Mouse (Mus musculus) embryonic fibroblast, embryonic 13.5 days (primary cell): ENCODE data around the gene Zfp871. TPM values are rescaled to one million over a fixed set of nuclear protein-coding genes. Genes with fewer than 3 reads are reported as not detected.

Experiments used
- H3K27ac ChIP-seq: 2 replicates; pipeline ENCODE4 v1.5.1; 2012; ENCODE audit warnings: low read length, control low read depth, inconsistent platforms; ENCODE audit not compliant: insufficient read depth
- H3K4me1 ChIP-seq: 2 replicates; pipeline ENCODE4 v1.6.1; 2011; ENCODE audit warnings: low read length; ENCODE audit not compliant: control insufficient read depth, insufficient read depth
- H3K4me3 ChIP-seq: 2 replicates; pipeline ENCODE4 v1.5.1; 2011; ENCODE audit warnings: mild to moderate bottlenecking, control low read depth, low read length; ENCODE audit not compliant: insufficient read depth
- CTCF ChIP-seq: IDR thresholded peaks from 2 replicates; pipeline ENCODE4 v1.5.1; 2011; ENCODE audit warnings: mild to moderate bottlenecking, control low read depth, low read length, moderate library complexity, borderline replicate concordance; ENCODE audit not compliant: insufficient read depth
- POLR2A ChIP-seq: IDR thresholded peaks from 2 replicates; pipeline ENCODE4 v1.6.1; 2011; ENCODE audit warnings: low read depth, mild to moderate bottlenecking, control low read depth, low read length, moderate library complexity
- polyA plus RNA-seq: library from polyadenylated mRNA; stranded (reverse); fragments of >200 nt; gene quantifications from 2 replicates; pipeline ENCODE4 v1.2.4, GENCODE M21; 2011; ENCODE audit warnings: low read depth; ENCODE audit not compliant: missing spikeins, insufficient read length

Zfp871 gene
- polyA plus RNA-seq, 1 experiment = 48.5 TPM

DNA sequence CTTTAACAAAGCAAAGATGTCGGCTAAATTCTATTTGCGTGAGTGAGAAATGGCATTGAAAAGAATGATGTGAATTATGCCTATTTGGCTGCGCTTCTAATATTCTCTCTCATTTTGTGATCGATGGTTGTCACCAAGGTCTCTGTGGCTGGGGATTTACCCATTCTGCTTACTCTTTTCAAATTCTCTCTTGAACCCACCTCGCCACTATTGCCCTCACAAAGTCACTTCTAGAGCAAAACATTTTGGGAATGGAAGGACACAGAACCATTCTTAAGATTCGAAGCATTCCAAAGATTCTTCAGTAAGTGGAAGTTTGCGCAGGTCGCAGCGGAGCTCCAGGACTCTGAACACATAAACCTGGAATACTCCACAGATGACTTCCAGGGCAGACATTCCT is 489 bp upstream of the Zfp871 start:
- Histone ChIP-seq H3K4me3 (peak overlapping the region; percentile 49), H3K27ac (no peak overlapping the region), H3K4me1 (peaks cover 3% of the 10 kb centered on the region; the same call in 1 of the 2 replicates)
- TF ChIP-seq POLR2A (no peak), CTCF (no peak)

DNA sequence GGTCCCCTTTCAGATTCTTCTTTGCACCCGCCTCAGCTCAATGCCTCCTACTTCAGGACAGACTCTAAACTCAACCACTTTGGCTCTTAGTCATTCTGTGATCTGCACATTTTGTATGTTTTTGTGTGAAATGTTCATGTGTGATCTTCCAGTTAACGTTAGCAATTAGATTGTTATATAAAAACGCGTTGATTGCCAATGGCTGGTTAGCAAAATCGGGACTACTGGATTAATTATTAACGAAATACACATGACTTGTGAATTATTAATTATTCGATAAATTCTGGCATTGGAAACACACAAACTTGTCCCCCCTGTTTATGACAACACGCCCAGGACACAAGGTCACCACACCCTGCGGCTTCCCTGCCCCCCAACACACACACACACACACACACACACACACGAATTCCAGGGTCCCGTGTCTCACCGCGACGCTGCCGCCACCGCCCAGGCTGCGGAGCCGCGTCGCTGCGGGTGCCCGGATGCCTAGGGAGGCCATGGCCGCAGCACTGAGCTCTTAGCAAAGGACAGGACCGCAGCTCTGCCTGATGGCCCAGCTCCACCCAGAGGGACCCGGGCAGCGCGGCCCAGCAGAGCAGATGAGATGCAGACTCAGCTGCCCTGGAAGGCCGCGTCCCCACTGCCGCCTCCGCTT is 522 bp downstream of the Zfp871 start:
- Histone ChIP-seq H3K4me3 (peak overlapping the region; percentile 83), H3K27ac (peak overlapping the region; percentile 86), H3K4me1 (peaks cover 3% of the 10 kb centered on the region; the same call in 1 of the 2 replicates)
- TF ChIP-seq POLR2A (no peak), CTCF (no peak)

DNA sequence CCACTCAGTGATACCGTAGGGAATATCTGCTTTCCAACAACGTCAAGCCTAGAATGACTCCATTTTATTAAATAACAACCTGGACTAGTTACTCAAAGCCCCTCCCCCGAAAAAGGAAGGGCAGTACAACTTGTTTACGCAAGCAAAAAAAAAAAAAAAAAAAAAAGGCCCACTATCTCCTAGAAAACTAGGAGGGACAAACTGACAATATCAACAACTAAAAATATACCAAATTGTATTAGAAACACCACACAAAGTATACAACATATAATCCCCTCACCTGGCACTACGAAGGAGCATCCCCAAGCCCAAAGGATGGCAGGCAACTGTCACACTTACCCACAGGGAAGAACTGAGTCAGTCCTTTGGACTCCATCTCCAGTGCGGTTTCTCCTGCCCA is 1.1 kb downstream of the Zfp871 start:
- Histone ChIP-seq H3K4me3 (peak overlapping the region; percentile 83), H3K4me1 (peaks cover 3% of the 10 kb centered on the region; the same call in 1 of the 2 replicates), H3K27ac (no peak overlapping the region)
- no peak for TF ChIP-seq POLR2A
- no peak for TF ChIP-seq CTCF

DNA sequence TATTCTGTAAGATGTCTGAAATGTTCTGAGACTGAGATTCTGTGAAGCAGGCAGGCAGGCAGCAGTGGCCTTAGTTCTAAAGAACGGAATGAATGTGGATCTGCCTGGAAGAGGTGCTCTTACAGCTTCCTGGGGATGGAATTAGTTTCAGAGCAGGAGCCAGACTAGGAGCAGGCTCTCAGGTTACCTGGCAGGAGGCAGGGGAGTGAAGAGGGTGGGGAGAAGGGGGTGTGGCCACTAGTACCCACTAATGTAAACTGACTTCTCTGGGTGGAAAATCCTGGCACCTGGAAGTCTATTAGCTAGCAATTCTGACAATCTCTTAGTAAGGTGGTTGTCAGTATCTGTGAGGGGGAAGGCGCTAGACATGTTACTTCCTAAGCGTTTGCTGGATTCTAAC is 2.4 kb downstream of the Zfp871 start:
- peaks cover 3% of the 10 kb centered on the region; the same call in 1 of the 2 replicates for H3K4me1 ChIP-seq
- H3K27ac ChIP-seq = no peak overlapping the region
- no peak overlapping the region for H3K4me3 ChIP-seq
- TF ChIP-seq POLR2A = no peak

DNA sequence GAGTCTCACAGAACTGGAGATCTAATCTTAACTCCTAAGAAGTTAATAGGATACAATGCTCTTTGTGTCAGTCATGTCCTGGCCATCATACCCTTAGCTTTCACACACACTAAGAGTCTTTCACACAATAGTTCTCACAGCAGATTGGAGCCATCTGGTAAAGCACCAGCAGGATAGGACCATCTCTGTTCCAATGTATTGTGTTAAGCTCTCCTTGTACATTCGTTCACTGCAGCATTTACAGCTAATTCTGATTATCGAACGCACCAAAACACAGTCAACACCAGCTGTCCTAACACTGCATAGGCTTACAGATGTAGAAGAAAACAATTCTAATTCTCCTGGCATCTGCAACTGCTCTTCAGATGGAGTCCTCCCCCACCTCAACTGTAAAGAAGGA is 10.5 kb downstream of the Zfp871 start:
- Histone ChIP-seq H3K4me3 (no peak overlapping the region), H3K27ac (no peak overlapping the region), H3K4me1 (no peaks in the 10 kb centered on the region)
- no peak for TF ChIP-seq CTCF
- no peak for TF ChIP-seq POLR2A

DNA sequence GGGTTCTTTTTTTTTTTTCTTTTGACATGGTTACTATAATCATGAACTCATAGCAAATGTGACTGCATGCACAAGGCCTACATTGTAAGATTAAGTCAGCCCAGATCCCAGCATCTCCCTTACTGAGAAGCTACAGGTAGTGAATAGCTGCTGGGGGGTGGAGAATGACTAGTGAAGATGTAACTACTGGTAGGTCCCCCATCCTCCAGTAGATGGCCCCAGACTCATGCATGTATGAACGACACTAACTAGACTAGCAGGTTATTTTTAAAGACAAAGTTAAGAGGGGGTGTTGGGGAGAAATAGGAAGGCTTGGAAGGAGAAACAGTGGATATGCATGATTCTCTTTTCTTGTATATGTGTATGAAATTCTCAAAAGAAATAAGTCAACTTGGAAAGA is 16.9 kb downstream of the Zfp871 start:
- H3K27ac ChIP-seq = no peak overlapping the region
- no peak overlapping the region for H3K4me3 ChIP-seq
- no peaks in the 10 kb centered on the region for H3K4me1 ChIP-seq
- TF ChIP-seq POLR2A = no peak
- TF ChIP-seq CTCF = no peak

DNA sequence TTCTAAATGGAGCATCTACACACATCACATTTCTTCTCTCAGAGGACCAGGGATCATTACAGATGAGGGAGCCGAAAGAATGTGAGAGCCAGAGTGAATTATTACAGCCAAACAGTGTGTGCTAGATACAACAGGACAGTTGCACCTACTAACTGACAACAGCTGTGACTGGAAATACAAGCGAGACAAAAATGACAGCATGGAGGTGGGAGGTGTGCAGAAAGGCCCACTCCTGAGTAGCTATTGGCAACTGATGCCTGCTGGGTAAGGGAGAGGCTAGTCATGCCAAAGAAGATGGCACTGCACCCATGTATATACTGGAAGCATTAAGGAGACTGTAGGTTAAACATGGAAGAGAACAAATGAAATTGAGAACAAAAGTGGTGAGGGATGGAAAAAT is 21.7 kb downstream of the Zfp871 start:
- Histone ChIP-seq H3K4me1 (no peaks in the 10 kb centered on the region), H3K4me3 (no peak overlapping the region), H3K27ac (no peak overlapping the region)
- TF ChIP-seq POLR2A (no peak), CTCF (no peak)

DNA sequence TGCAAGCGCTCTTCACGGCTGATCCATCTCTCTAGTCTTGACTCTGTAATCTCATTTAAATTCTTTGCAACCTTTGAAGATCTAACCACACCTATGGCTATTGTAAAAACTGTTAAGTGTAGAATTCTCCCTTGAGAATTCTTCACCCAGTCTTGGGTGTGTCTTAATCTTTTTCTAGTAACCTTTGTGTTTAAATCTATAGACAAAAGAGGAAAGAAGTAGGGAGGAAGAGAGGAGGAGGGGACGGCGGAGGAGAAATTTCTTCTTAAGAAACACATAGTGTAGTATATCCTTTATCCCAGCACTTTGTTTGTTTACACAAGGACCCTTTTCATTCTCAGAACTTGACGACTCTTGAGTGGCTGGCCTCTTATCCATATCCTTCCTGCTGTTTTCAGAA is 30.8 kb downstream of the Zfp871 start:
- Histone ChIP-seq H3K4me1 (no peaks in the 10 kb centered on the region), H3K4me3 (no peak overlapping the region), H3K27ac (no peak overlapping the region)
- TF ChIP-seq POLR2A (no peak), CTCF (no peak)

DNA sequence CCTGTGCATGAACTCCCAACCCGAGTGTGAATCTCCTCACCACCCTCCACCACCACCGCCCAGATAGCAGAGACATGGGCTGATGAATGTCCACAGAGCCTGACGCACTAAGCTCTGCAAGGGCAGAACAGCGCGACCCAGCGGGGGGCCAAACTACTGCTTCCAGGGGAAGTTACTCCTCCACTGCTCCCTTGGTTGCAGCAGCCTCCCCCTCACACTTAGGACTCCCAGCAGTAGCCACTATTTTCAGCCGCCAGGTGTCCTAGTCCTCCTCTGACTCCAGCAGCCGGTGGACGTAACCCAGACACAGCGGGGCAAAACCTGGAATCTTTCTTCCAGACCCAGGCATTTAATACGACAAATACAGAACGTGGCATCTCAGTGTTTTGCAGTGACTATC is 34.5 kb downstream of the Zfp871 start:
- no peak overlapping the region for H3K4me3 ChIP-seq
- TF ChIP-seq POLR2A (no peak), CTCF (no peak)
- H3K4me1 ChIP-seq = no peaks in the 10 kb centered on the region
- no peak overlapping the region for H3K27ac ChIP-seq

DNA sequence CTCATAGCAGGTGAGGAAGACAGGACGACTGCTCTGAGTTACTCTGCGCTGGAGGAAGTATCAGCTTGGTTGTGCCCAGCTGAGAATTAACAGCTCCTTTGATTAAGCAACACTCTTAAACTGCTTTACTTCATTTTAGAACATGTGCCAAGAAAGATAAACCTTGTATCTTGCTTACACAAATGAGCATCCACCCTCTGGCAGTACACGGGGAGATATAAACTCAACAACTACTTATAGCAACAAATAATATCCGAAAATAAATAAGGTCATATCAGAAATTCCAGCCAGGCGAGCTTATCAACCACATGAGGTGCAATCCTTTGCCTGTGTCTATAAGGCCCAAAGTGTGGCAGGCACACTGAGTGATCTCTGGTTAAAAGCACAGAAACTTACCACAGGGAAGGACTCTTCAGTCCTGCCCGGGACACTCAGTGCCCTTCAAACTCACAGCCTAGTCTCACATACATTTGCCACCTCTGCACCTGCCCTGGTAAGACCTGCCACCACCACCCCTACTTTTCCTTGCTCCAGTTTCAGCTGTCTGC is 35.2 kb downstream of the Zfp871 start:
- TF ChIP-seq CTCF (no peak), POLR2A (no peak)
- H3K4me3 ChIP-seq = no peak overlapping the region
- no peak overlapping the region for H3K27ac ChIP-seq
- no peaks in the 10 kb centered on the region for H3K4me1 ChIP-seq

DNA sequence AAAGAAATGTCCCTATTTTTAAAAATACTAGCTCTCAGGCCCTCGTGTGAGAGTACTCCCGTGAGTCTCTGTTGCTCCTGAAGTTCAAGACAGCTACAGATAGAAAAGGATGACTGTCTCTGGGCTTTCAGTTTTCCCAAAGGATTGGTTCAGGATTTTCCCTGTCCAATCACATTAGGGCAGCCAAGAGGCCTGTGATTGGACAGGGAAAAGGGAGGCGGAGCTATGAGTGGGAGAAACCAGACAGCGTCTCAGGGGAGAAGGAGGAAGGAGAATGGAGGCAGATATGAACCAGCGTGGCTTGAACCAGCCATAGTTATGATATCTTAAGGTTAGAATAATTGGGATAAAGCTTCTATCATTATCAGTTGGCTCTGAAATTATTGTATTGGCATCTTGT is 37.5 kb downstream of the Zfp871 start:
- no peaks in the 10 kb centered on the region for H3K4me1 ChIP-seq
- H3K4me3 ChIP-seq = no peak overlapping the region
- H3K27ac ChIP-seq = no peak overlapping the region
- TF ChIP-seq CTCF = no peak
